Mouse (Mus musculus): Measurements from ENCODE around the gene Mageb16. TPM values are rescaled to one million over a fixed set of nuclear protein-coding genes. Genes with fewer than 3 reads are reported as not detected.

Mageb16 gene
- total RNA-seq (2015; ENCODE audit: low replicate concordance): 166 and 175 TPM in 2 replicates
- 318 and 428 TPM in 2 replicates for total RNA-seq (2017; ENCODE audit: low replicate concordance)

DNA sequence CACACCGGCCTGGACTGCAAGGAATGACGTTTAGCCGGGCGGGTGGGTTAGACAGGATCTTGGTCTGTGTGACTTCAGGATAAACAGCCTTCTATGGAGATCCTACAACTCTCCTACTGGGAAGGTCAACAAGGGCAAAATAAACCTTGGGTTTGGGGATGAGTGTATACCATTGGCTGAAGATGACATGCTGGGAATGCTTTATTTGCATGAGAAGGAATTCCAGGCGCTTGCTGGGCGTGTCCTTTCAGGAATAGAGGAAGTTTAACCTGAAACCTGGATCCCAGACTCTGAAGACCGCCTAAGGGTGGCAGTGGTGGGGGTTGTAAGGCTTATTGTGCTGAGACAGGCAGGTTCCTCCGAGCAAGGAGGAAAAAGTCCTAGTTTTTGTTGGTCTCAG lies at the start of gene Mageb16:
Gene Mageb16 (minus strand): TSS at position 25 of the 400 bp plus-strand sequence.
- no peak for ATAC-seq (replicated peaks; ENCODE audit: low FRiP score, poor library complexity, severe bottlenecking)

DNA sequence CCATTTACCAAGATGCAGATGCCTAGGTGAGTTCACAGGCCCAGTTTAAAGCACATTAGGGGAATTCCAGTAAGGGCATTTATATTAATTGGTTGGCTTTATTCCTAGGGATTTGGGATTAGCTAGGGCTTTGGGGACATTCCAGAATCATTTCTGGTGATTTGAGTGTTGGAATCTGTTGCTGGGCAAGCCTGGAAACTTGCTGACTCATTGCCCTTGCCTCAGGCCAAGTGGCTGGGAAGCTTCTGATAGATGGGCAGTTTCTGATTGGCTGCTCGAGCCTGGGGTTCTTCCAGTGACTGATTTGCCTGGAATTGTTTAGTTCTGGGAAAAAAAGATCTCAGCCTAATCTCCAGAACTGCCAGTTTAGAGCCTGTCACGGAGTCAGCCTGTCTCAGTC lies 20.1 kb downstream of the Mageb16 start:
- no peak for ATAC-seq (replicated peaks; ENCODE audit: low FRiP score, poor library complexity, severe bottlenecking)

DNA sequence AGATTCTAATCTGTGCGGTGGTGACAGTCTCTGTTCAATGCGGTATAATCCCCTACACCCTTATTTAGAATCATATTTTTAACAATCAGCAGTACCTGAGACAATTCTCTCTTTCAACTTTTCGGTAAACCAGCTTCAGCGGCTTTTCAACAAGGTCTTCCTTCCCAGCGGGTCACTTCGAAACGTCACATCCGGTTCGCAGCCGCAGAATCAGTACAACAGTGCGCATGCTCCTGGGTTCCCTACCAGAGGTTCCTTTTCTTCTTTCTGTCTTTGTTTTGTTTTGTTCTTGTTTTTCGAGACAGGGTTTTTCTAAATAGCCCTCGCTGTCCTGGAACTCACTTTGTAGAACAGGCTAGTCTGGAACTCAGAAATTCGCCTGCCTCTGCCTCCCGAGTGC lies 35.8 kb downstream of the Mageb16 start:
- no peak for ATAC-seq (replicated peaks; ENCODE audit: low FRiP score, poor library complexity, severe bottlenecking)

DNA sequence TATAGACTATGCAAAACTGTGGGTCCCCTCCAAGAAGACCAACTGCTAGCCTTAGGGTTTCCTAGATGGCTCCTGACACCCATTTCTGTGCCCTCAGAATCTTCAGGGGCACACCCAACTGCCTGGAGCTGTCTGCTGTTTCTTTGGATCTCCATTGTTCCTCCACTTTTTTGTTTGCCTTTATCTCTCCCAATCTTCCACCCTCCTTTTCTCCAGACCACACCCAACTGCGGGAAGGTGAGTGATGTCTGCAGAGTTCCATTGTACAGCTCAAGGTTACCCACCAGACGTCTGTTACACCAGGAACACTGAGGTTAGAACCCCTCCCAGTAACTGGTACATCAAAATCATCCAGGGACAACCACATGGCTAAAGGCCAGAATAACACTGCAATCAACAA lies 64.8 kb downstream of the Mageb16 start:
- no peak for ATAC-seq (replicated peaks; ENCODE audit: low FRiP score, poor library complexity, severe bottlenecking)

Other genes with a start within 250 kb of the Mageb16 start
- not detected in 2 replicates for gene Gm7173, start 154.2 kb downstream of the Mageb16 start, total RNA-seq (2015; ENCODE audit: low replicate concordance)
- not detected in 2 replicates for gene Gm7173, start 154.2 kb downstream of the Mageb16 start, total RNA-seq (2017; ENCODE audit: low replicate concordance)

Measured in erythroblast, adult 5-6 weeks (primary cell).